Mouse (Mus musculus) ES-E14 (cell line): ENCODE results near the gene Zfp518a. TPM values are rescaled to one million over a fixed set of nuclear protein-coding genes. Genes with fewer than 3 reads are reported as not detected.

Experiments
- DNase-seq: peaks from one replicate; pipeline ENCODE4 v3.0.0-alpha.2; 2013; ENCODE audit warnings: low read depth, low spot score
- H3K27ac ChIP-seq: 2 replicates; pipeline ENCODE4 v1.5.1; 2012; ENCODE audit warnings: low read depth, mild to moderate bottlenecking, low read length, moderate library complexity, mixed read lengths; ENCODE audit not compliant: poor library complexity, insufficient read depth, severe bottlenecking
- H3K36me3 ChIP-seq: 2 replicates; pipeline ENCODE4 v1.6.1; 2012; ENCODE audit warnings: mild to moderate bottlenecking, low read length, moderate library complexity, mixed read lengths; ENCODE audit not compliant: control insufficient read depth, poor library complexity, insufficient read depth, severe bottlenecking
- H3K4me1 ChIP-seq, 2 experiments: fragments of 150-350 bp in 1 of 2; sonication (generic) in 1 of 2; 2 replicates each; pipeline ENCODE4 v1.6.1; 2012; ENCODE audit warnings: low read length in 2 of 2, mild to moderate bottlenecking in 1 of 2, mixed read lengths in 1 of 2; ENCODE audit not compliant: control insufficient read depth in 2 of 2, insufficient read depth in 2 of 2, poor library complexity in 1 of 2
- H3K4me3 ChIP-seq, 2 experiments: fragments of 150-350 bp in 1 of 2; sonication (generic) in 1 of 2; 2 replicates each; pipeline ENCODE4 v1.5.1; 2012; ENCODE audit warnings: low read length in 2 of 2, low read depth in 1 of 2, mild to moderate bottlenecking in 1 of 2, mixed read lengths in 1 of 2; ENCODE audit not compliant: insufficient read depth in 1 of 2, poor library complexity in 1 of 2, severe bottlenecking in 1 of 2
- H3K9ac ChIP-seq: 2 replicates; pipeline ENCODE4 v1.6.1; 2012; ENCODE audit warnings: low read depth, mild to moderate bottlenecking, low read length, mixed read lengths; ENCODE audit not compliant: poor library complexity, insufficient read depth, severe bottlenecking
- H3K9me3 ChIP-seq: fragments of 150-350 bp; sonication (generic); 2 replicates; pipeline ENCODE4 v1.6.1; 2012; ENCODE audit warnings: low read depth, mild to moderate bottlenecking, low read length; ENCODE audit not compliant: control insufficient read depth, insufficient read depth
- CHD2 ChIP-seq: IDR thresholded peaks from 2 replicates; pipeline ENCODE4 v1.6.1; 2014; ENCODE audit warnings: mild to moderate bottlenecking, low read depth, low read length, inconsistent platforms
- HCFC1 ChIP-seq: IDR thresholded peaks from 2 replicates; pipeline ENCODE4 v1.6.1; 2012; ENCODE audit warnings: low read length, inconsistent platforms, borderline replicate concordance; ENCODE audit not compliant: insufficient read depth
- MAFK ChIP-seq: IDR thresholded peaks from 2 replicates; pipeline ENCODE4 v1.6.1; 2014; ENCODE audit warnings: mild to moderate bottlenecking, low read depth, low read length, inconsistent platforms; ENCODE audit not compliant: insufficient read depth
- ZC3H11A ChIP-seq: IDR thresholded peaks from 2 replicates; pipeline ENCODE4 v1.6.1; 2012; ENCODE audit warnings: low read depth, mild to moderate bottlenecking, inconsistent platforms, low read length, borderline replicate concordance
- ZNF384 ChIP-seq: IDR thresholded peaks from 2 replicates; pipeline ENCODE4 v1.6.1; 2012; ENCODE audit warnings: low read depth, low read length, inconsistent platforms
- in situ Hi-C, 2 experiments: fragments of 600-800 bp; cut with MboI; formaldehyde crosslinking; loops; one replicate each; pipeline ENCODE4 v1.15.1; 2025; ENCODE audit warnings: low sequenced_read_pairs in 2 of 2, inconsistent platforms in 1 of 2; ENCODE audit not compliant: unreplicated experiment in 2 of 2
- total RNA-seq: library from RNA; depleted of rRNA; stranded (reverse); fragments of 300-350 nt; gene quantifications from 2 replicates; pipeline ENCODE4 v1.2.3, GENCODE M21; 2012

Zfp518a gene
- total RNA-seq, 1 experiment = 32.9 TPM

DNA sequence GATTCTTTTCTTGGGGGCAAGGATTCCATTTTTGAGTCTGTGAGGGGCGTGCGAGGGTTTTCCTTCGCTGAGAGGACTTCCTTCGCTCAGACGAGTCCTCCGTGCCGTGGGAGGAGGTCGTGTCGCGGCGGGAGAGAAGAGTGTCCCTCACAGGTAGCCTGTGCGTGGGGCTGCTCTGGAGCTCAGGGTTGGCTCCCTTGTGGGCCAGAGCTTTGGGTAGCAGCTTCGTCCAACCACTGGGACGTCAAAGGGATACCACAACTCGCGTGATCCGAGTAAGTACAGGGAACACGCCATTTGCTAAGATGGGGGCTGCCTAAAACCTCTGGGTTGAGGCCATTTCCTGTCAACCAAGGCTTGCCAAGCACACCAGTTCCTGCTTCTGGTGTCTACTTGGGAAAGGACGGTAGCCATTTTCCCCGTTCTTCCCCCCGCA lies 416 bp upstream of the Zfp518a start:
- Histone ChIP-seq H3K27ac (peak overlapping the region; percentile 94), H3K4me1 (no peaks in the 10 kb centered on the region), H3K36me3 (no peaks in the 10 kb centered on the region; the same call in 1 of the 2 replicates), H3K9me3 (no peaks in the 10 kb centered on the region), H3K9ac (peak overlapping the region; percentile 97), H3K4me3 (peak overlapping the region; percentile 88 to 91)
- no peak for DNase-seq
- TF ChIP-seq ZC3H11A = 0 out of 2 replicates have a peak, but pooled peaks have one; percentile 19
- TF ChIP-seq ZNF384 = no peak; the same call in 1 of the 2 replicates
- in situ Hi-C loops = no loop called here

DNA sequence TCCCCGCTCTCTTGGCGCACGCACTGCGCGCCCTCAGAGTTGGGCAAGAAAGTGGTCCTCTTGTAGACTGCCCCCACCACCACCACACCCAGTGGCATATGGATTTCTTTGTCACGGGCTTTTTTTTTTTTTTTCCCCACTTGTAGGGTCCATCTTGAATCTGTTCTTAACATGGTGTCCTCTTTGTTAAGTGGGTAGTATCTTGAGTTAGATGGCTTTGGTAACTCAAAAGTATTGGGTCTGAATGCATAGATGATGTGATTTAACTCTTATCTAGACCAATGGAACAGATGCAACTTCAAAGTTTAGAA lies 843 bp downstream of the Zfp518a start:
- Histone ChIP-seq H3K4me3 (peak overlapping the region; percentile 88 to 91), H3K36me3 (no peaks in the 10 kb centered on the region; the same call in 1 of the 2 replicates), H3K9ac (peak overlapping the region; percentile 97), H3K27ac (peak overlapping the region; percentile 94), H3K4me1 (no peaks in the 10 kb centered on the region), H3K9me3 (no peaks in the 10 kb centered on the region)
- 0 out of 2 replicates have a peak, but pooled peaks have one; percentile 16 for TF ChIP-seq CHD2
- TF ChIP-seq ZNF384 = peak; percentile 90
- TF ChIP-seq ZC3H11A = no peak
- no peak for TF ChIP-seq HCFC1
- no peak for TF ChIP-seq MAFK
- DNase-seq = no peak
- in situ Hi-C loops = no loop called here

DNA sequence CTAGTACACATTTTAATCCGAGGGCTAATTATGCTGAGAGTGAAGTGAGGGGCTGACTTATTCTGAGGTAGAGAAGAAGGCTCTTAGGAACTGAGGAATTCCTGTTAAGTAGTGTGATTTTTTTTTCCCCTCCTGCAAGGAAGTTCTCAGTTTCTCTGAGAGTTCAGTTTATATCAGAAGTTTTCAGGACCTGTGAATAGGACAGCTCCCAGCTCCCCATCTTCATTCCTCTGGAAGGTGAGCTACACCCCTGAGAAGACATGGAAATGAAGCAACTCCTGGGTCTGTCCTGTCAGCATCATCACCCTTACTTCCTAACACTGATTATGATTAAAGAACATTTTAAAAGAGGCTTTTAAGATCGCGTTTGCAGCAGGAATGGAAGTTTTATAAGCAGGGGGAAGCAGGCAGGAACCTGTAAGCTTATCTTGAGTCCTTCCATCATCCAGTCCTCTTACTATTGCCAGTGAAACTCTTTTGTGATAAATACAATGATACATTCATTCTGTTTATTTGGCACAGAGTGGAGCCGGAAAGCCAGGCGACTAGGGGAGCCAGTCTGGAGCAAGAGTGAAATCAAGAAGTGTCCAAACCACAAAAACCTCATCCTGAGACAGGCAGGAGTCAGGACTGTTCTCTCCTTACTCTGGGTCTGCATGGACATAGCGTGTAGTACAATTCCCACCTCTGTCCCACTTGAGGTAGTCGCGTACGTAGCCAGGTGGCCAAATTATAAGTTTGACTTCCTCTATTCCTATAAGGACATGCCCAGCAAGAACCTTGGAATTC lies 37.3 kb downstream of the Zfp518a start:
- in situ Hi-C loops = no loop called here
- Histone ChIP-seq H3K9ac (no peak overlapping the region), H3K4me1 (peaks cover 0 to 5% of the 10 kb centered on the region in 2 experiments; a peak in 1 of 4 replicates), H3K4me3 (no peak overlapping the region), H3K27ac (no peak overlapping the region), H3K36me3 (no peaks in the 10 kb centered on the region), H3K9me3 (no peaks in the 10 kb centered on the region)
- DNase-seq = no peak
- TF ChIP-seq ZC3H11A (no peak), MAFK (no peak), ZNF384 (no peak), HCFC1 (no peak), CHD2 (no peak)

DNA sequence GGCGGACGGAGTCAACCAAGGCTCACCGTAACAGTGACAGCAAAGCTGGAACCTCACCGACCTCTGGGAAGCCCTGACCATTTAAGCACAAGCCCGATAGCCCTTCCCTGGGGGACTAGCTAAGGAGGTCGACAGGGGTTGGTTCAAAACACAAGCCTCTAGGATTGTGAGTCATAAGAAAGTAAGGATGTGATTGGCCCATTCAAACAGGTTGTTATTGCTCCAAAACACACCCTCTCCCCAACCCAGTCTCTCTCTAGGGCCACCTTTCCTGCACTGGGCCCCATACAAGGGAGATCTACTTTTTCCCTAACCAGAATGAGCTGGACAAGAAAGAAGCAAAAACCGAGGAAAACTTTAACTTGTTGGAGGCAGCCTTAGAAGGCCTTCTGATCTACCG lies 40.9 kb downstream of the Zfp518a start:
- peak overlapping the region; percentile 26; the same call in 1 of the 2 replicates for H3K9ac ChIP-seq
- H3K36me3 ChIP-seq = no peaks in the 10 kb centered on the region
- DNase-seq = peak; percentile 38
- H3K27ac ChIP-seq = peak overlapping the region; percentile 57
- peak overlapping the region; percentile 23 to 54; a peak in 3 of 4 replicates for H3K4me3 ChIP-seq
- in situ Hi-C loops = no loop called here
- H3K4me1 ChIP-seq = peaks cover 3 to 10% of the 10 kb centered on the region in 2 experiments; a peak in 2 of 4 replicates
- TF ChIP-seq ZC3H11A (no peak), MAFK (no peak), HCFC1 (no peak), ZNF384 (no peak), CHD2 (no peak)
- H3K9me3 ChIP-seq = no peaks in the 10 kb centered on the region
